Mouse (Mus musculus) kidney, postnatal 10 days (tissue): ENCODE data around the gene Sestd1.
A peak's percentile ranks its signal among the peaks of the same experiment; 100 is the strongest.

ENCODE experiments used
- DNase-seq: peaks from one replicate; pipeline ENCODE4 v3.0.0; 2021; ENCODE audit warnings: mixed read lengths

Sestd1 gene

DNA sequence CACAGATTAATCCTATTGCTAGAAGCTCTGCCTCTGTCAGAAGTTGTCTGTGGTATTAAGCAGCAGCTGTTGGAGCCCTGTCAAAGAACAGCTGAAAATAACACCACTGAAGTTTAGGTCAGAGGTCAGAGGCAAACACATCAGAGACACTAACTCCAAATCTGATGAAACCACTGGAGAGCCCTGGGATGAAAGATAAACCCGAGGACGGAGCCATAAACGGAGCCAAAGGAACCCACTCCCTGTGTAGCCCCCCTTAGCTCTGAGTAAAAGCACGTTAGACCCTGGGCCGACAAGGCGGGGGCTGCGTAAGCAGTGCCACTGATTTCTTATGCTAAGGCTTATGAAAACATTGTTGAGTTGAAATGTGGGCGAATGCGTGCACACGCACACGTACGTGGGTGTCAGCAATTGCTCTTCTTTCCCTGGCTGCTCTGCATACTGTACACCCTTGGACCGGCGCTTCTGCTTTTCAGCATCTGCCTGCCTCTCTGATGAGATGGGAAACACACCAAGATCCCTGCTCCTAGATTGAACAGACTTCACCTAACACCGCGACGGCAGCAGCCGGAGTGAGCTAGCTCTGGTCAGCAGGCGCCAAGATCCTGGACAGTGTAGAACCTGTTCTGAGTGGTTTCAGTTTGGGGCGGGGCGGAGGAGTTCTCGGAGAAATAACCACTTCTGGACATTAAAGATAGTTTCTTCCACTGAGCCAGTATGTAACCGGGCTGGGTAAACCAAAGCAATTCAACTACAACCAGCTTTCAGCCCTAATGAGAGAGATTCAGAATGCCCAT, 108.8 kb downstream of the Sestd1 start:
- peak; percentile 78 for DNase-seq

DNA sequence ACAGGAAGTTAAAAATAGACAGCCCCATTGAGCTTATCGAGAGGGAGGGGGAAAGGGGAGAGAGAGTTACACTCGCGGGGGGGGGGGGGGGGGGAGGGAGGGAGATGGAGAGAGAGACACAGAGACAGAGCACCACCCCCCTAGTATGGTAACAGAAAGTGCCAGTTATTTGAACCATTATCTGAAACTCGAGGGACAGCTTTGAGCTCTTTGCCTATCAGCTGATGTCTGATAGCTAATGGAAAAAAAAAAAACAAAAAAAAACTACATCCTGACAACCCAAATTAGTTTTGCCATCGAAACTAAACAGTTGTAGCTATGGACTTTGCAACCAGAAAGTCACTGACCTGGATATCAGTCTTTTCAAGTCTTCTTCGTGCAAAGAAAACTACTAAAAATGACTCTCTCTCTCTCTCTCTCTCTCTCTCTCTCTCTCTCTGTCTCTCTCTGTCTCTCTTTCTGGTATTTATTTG, 109.7 kb downstream of the Sestd1 start, which contains the start of gene Ccdc141:
Gene Ccdc141 (minus strand): TSS at position 4 of the 473 bp plus-strand sequence.
- DNase-seq: no peak

GRCm38 (mm10) chr2:77169916-77170632, 110.3 kb downstream of the Sestd1 start:
- DNase-seq: peak; percentile 66

DNA sequence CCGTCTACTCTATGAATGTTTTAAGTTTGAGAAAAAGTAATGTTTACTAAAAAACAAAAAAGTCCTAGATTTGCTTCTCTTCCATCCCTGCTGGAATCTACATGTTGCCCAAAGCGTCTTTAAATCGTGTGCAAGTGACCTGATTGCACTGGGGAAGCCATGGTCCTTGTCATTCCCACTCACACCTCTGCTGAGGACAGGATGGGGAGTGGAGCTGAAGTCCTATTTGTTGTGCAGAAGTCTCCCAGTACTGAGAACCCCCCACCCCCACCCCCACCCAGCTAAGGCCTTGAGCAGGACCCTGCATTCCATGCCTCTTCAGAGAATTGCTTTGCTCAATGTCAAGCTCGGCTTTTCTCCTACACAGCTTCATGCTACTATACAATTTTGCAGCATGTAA, 111.2 kb downstream of the Sestd1 start:
- DNase-seq: no peak

- DNase-seq: no peak
These were observed 111.6 kb downstream of the Sestd1 start for GRCm38 (mm10) chr2:77168781-77169180.

GRCm38 (mm10) chr2:77168081-77168685, 112.2 kb downstream of the Sestd1 start:
- DNase-seq: no peak

DNA sequence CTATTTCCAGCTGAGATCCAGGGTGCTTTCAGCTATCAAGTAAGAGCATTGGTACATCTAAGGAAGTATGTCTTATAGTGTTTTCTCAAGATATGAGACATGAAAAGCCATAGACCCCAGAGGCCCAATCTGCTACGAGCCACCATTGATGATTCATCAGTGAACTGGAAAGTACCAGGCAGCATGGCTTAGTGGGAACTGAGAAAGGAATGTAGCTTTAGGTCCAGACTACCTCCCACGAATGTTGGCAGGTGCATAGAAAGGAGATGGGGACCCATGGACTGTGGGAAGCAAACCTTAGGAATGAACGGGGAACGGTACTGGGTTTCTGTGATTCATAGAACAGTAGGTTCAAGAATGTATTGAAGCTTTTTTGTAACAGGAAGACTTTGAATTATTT, 114.0 kb downstream of the Sestd1 start:
- DNase-seq: no peak

DNA sequence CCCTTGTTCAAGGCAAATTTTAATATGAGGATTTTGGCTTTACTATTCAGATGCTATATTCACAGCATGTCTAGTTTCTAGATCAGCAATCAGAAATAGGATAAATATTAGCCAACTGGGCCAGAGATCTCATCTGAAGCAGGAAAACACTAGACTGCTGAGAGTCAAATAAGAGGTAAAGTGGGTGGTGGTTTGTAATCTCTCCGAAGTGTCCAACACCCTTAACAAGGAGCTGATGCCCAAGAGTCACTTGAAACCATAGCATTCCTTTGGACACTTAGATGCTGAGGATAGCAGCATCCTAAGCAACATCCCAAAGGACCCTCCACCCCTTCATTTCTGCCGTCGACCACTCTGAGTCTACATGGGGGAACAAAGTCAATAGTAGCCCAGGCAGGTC, 115.7 kb downstream of the Sestd1 start:
- no peak for DNase-seq

DNA sequence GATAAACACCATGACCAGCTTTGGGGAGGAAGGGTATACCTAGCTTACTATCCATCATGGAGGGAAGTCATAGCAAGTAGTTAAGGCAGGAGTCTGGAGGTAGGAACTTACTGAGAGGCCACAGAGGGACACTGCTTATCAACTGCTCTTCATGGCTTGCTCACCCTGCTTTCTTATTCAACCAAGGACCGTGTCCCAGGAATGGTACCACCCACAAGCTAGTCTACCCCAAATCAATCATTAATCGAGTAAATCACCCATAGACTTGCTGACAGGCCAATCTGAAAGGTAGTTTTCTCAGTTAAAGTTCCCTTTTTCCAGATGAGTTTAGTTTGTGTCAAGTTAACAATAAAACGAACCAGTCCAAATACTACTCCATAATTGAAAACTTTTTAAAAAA, 117.0 kb downstream of the Sestd1 start:
- DNase-seq: no peak

GRCm38 (mm10) chr2:77162135-77162534, 118.3 kb downstream of the Sestd1 start:
- no peak for DNase-seq

- no peak for DNase-seq
These were observed 122.8 kb downstream of the Sestd1 start for GRCm38 (mm10) chr2:77157546-77157945.

GRCm38 (mm10) chr2:77154080-77154479, 126.3 kb downstream of the Sestd1 start:
- DNase-seq: no peak

- DNase-seq: no peak
These were observed 129.1 kb downstream of the Sestd1 start for GRCm38 (mm10) chr2:77151255-77151654.

DNA sequence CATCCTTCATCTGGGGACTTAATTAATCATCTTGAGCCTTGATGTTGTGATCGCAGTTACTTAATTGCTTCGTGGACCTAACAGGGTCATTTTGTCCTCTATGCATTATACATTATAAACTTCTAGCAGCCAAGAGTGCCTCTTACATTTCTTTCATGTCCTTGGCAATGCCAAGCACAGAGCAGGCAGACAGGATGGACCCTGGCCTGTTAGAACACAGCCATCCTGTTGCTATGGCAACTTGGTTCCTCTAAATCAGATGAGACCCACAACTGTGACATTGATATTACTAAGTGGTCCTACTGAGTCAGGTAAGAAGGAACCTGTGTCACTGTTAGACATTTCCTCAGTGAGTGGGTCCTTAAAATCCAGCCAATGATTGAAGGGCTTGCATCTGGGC, 130.8 kb downstream of the Sestd1 start:
- no peak for DNase-seq

GRCm38 (mm10) chr2:77148215-77148614, 132.2 kb downstream of the Sestd1 start:
- no peak for DNase-seq

DNA sequence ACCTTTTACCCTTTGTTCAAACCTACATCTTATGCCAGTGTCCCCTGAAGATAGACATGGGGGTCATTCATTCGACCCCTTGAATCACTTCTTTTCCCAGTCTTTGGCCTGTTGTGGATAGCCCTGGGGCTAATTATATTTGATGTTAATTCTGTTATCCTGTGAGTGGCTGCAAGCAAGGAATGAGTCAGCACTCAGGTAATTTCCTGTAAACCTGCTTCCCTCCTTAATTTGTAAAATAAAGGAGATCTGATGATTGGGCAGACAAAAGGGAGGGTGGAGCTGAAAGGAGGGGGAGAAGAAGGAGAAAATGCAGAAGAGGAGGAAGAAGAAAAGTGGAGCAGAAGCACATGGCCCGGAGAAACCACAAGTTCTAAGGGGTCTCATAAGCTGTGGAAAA, 133.4 kb downstream of the Sestd1 start:
- DNase-seq: no peak

DNA sequence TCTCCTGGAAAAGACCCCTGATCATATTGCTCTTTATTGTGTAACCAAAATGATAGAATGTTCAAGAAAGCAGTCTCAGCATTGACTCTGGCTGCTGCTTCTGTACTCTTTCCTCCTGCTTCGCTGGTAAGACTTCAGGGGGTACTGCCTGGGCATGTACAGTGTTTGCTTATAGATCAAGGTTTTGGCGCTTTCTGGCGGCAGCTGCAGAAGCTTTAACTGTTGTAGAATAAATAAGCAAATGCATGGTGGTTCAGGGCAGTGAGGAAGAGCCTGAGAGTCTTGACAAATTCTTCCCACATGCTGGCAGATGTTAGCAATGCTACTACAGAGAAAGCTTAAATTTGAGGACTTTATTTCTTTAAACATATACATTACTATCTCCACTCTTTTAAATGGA, 134.1 kb downstream of the Sestd1 start:
- no peak for DNase-seq

- DNase-seq: no peak
These were observed 136.9 kb downstream of the Sestd1 start for GRCm38 (mm10) chr2:77143536-77143935.

DNA sequence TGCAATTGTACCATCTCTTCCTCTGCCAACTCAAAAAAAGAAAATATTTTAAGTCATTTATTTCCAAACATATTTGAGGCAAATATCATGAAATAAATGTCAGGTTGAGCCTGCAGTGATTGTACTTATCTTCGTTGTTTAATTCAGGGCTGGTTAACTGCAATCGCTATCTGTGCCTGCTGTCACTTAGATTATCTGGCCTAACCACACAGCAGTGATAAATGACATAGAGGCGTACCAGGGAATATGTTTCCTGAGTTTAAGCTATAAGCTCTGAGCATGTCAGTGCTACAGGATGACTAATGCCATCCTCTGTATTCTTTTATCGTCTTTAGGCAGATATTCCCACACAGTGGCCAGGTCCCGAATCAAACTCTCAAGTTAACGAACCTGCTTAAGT, 141.5 kb downstream of the Sestd1 start:
- no peak for DNase-seq

DNA sequence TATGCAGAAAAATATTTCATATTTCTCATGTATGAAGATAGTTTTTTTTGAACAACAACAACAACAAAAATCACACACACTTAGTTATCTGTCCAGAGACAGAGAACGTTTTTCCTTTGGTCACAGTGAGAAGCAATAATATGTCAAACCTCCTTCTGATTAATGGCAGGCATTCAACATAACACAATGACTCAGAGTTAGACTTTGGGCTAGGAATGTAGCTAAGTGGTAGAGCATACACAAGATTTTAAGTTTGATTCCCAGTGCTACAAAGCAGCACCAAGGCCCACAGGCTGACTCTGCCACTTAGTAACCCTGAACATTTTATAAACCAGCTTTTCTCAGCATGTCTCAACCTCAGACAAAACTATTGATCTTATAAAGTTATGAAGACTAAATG, 145.5 kb downstream of the Sestd1 start:
- DNase-seq: no peak

- DNase-seq: no peak
These were observed 147.0 kb downstream of the Sestd1 start for GRCm38 (mm10) chr2:77133407-77133806.
